Comparison of ENCODE assay signal across 25 mouse cellular contexts in the genomic region with DNA sequence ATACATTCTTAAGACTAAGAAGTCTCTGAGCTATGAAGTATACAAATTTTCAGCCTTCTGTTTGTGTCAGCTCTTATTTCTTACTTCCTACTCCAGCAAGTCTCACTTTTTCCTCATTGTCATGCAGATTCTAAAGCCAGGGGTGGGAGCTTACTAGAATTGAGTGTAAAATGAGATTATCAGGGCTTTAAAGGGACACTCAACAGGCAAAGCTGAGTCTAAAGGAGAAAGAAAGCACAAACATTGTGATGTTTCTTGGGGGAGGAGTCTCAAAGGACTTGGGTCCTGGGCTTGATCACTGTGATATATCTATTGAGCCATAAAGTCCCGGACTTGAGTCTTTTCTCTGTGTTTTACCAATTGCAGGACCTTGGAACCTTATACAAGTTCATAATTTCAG.
"Had no signal": no experiment of that assay in that cellular context is flagged by ENCODE, and none has a peak within 500 bp of the region (broad histone marks: within the 10 kb centered on the region; RNA-seq: fewer than 3 reads in every experiment).

No protein-coding gene starts in this region.

- H3K27me3 ChIP-seq: heart, embryonic 13.5 days; heart, embryonic 15.5 days; hindbrain, embryonic 15.5 days; kidney, embryonic 15.5 days; limb, embryonic 12.5 days had no signal

- H3K36me3 ChIP-seq: heart, embryonic 10.5 days; heart, embryonic 13.5 days; heart, embryonic 15.5 days; hindbrain, embryonic 13.5 days; hindbrain, embryonic 15.5 days; kidney, embryonic 15.5 days; limb, embryonic 10.5 days; limb, embryonic 12.5 days had no signal

- ATAC-seq: hindbrain, postnatal 0 days; intestine, embryonic 16.5 days had no signal

- H3K9me3 ChIP-seq: heart, embryonic 10.5 days; heart, embryonic 13.5 days; heart, embryonic 15.5 days; hindbrain, embryonic 13.5 days; hindbrain, embryonic 15.5 days; kidney, embryonic 15.5 days; limb, embryonic 10.5 days; limb, embryonic 12.5 days had no signal

- H3K4me1 ChIP-seq: heart, embryonic 10.5 days; heart, embryonic 13.5 days; heart, embryonic 15.5 days; kidney, embryonic 15.5 days; limb, embryonic 10.5 days; limb, embryonic 12.5 days had no signal

- DNase-seq: gastrocnemius, postnatal 14 days; gastrocnemius, postnatal 36 days; heart, adult 18-20 months; heart, postnatal 14 days; heart, postnatal 36 days; kidney, adult 11 months; kidney, adult 2 months; kidney, adult 9 months; kidney, postnatal 14 days; kidney, postnatal 36 days; layer of hippocampus, adult 9-11 months; liver had no signal

- H3K9ac ChIP-seq: heart, embryonic 13.5 days; heart, embryonic 15.5 days; hindbrain, embryonic 13.5 days; hindbrain, embryonic 15.5 days; kidney, embryonic 15.5 days; limb, embryonic 12.5 days had no signal

- H3K4me3 ChIP-seq: heart, embryonic 10.5 days; heart, embryonic 13.5 days; heart, embryonic 15.5 days; hindbrain, embryonic 13.5 days; hindbrain, embryonic 15.5 days; kidney, embryonic 15.5 days; left cerebral cortex, adult 2 months; limb, embryonic 10.5 days; limb, embryonic 12.5 days had no signal

- H3K27ac ChIP-seq: heart, embryonic 10.5 days; heart, embryonic 13.5 days; heart, embryonic 15.5 days; hindbrain, embryonic 15.5 days; hindbrain, postnatal 0 days; kidney, embryonic 15.5 days; kidney, postnatal 0 days; left cerebral cortex, adult 2 months; limb, embryonic 10.5 days; limb, embryonic 12.5 days had no signal

- H3K4me2 ChIP-seq: heart, embryonic 13.5 days; heart, embryonic 15.5 days; hindbrain, embryonic 13.5 days; hindbrain, embryonic 15.5 days; kidney, embryonic 15.5 days; limb, embryonic 12.5 days; liver, embryonic 11.5 days had no signal
